Mouse (Mus musculus) testis, adult 2 months (tissue): Measurements from ENCODE around the gene Mrps18b.

ENCODE experiments used
- CTCF ChIP-seq: fragments of 200-500 bp; IDR thresholded peaks from 2 replicates; pipeline ENCODE4 v1.5.1; 2012; ENCODE audit warnings: low read depth, mild to moderate bottlenecking, inconsistent platforms, low read length, moderate library complexity; ENCODE audit not compliant: control insufficient read depth, insufficient read depth, insufficient replicate concordance
- POLR2A ChIP-seq: fragments of 200-500 bp; IDR thresholded peaks from 2 replicates; pipeline ENCODE4 v1.6.1; 2012; ENCODE audit warnings: low read depth, mild to moderate bottlenecking, inconsistent platforms, low read length, moderate library complexity; ENCODE audit not compliant: control insufficient read depth

- TF ChIP-seq POLR2A (no peak), CTCF (no peak)
Measured at GRCm38 (mm10) chr17:35887725-35888124, 28.5 kb downstream of the Mrps18b start.
